Mouse (Mus musculus): ENCODE results near the gene Tia1.

Tia1 gene

DNA sequence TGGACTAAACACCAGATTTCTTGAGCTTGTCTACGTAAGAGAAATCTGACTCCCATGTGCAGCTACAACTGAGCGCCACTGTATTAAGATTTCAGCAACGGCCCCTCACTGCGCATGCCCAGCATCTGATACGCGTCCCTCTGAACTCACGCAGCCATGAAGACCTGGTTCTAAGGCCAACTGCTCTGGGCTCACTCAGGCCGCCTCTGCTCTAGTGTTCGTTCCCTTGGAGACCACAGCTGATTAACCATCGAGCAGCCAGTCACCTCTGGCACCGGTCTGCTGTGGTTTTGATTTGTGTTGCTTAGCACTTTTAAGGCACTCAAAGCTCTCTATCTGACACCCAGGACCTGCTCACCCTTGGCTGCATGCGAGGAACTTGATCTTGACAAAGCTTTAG lies 16.7 kb upstream of the Tia1 start:
- DNase-seq = no peak

DNA sequence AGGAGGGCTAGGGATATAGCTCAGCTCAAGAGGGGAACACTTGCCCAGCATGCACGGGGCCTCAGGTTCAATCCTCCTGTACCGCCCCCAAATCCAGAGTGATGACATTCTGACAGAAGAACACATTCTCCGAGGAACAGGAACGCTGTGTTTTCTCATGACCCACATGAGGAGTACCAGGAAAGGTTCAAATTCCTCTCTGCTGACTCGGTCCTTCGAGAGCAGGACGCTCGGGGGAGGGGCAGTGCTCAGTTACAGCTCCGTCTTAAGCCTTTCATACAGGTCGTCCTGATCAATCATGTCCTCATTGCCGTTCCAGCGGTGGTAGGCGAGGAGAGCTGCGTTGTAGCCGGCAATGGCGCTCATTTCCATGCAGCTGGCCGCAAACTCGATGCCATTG lies 15.6 kb upstream of the Tia1 start:
- no peak for DNase-seq

DNA sequence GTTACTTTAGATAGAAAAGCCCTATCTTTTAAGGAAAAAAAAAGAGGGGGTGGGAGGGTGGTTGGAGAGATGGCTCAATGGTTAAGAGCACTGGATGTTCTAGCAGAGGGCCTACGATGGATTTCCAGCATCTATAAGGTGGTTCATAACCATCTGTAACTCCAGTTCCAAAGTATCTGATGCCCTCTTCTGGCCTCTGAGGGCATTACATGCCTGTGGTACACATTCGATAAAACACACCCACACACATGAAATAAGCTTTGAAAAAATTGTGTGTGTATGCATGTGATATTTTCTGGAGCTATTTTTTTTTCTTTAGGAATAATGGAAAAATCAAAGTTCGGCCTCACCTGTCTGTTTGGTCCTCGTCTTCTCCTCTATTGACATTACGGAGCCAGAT lies 12.7 kb upstream of the Tia1 start:
- no peak for DNase-seq

DNA sequence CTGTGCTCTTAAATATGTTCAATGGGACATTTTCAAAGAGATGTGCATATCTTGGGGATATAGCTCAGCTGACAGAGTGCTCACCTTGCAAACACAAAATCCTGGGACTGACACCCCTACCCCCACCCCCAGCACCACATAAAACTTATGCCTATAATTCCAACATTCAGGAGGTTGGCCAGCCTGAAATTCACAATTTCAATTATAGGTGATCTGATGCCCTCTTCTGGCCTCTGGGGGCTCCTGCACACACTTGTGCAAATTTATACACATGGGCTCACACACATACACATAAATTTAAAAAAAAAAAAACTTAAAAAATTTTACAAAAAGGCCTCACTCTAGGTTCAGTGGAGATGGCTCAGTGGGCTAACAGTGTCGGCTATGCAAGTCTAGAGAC lies 10.8 kb upstream of the Tia1 start:
- no peak for DNase-seq

DNA sequence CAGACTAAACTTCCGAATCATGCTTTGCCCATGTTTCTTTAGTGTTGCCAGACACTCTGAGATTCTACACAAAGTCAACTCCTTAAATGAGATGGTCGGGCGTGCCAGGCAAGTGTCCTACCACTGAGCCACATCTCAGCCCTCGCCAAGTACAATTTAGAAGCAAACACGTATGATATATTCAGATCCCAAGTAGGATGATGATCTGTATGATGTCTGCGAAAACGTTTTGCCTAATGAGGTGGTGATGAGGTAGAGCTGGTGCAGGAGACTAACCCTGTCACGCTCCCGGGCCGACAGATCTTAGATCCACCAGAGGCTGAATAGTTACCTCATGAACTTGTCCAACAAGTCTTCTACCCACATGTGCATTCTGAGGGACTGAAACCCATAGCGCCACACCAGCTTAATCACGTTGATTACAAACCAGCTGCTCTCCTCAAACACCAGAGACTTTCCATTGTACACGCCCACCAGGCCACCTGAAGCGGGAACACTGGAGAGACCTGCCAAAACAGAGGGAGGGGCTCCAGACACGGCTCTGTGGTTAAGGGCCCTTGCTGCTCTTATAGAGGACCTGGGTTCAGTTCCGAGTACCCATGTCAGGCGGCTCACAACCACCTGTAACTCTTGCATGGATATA lies 9.8 kb upstream of the Tia1 start:
- DNase-seq = no peak

DNA sequence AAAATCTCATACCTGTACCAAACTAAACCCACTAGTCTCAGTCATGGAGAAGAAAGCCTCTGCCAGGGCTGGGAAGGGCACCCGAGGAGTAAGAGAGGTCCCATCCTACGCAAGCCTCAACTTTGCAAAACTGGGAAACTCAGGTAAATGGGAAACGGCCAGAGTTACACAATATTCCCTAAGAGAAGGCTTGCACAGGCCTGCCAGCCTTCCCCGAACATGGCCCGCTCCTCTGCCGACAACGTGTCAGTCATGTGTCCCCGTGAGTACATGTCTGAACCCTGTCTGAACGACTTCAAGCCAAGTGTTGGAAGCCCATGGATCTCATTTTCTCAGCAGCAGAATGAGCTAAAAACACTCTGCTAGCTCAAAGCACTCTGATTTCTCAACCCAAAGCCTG lies 9.0 kb upstream of the Tia1 start:
- no peak for DNase-seq

DNA sequence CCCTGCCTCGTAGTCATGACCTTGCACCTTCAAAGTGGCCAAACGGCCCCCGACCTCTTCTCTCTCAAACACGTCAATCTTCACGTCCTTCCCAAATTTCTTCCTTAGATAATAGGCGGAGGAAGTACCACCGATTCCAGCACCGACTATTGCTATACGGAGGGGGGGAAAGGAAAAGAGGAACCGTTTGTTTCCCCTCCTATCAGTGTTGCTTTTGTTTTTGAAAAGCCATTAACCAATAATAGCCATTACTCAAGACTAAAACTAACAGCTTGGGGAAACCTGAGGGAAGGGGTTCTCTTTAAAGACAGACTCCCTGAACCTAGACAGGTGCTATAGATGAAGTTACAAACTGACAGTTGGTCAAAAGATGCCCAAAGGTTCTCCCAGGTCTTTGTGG lies 8.1 kb upstream of the Tia1 start:
- DNase-seq = no peak

DNA sequence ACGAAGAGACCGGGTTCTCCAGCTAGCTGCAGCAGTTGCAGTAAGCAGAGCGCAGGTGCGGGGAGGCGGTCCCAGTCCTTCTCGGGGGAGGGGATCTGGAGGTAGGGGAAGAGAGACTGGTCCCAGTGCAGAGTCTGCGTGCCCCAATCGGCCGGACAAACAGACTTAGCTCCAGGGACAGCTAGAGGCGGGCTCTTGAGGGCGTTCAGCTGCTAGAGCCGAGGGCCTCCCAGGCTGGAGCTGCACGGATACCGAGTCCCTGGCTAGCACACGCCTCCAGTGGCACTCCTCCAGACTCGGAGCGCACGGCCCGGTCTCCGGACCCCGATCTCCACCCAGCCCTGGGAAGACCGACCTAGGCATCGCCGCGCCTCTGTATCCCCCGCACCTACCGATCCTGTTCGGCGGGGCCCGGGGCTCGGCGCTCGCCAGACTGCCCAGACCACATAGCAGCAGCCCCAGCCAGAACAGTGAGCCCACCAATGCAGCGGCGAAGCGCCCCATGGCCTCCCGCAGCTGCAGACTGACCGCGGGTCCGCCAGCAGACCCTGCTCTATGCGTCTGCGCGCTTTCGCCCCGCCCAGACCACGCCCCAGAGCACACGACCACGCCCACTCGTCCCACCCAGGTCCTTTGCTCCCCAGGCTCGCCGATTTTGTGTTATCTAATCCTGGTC lies 7.3 kb upstream of the Tia1 start, which contains the start of gene Pcyox1:
TSS of gene Pcyox1 (minus strand) at position 574 of the 676 bp plus-strand sequence.
- peak; percentile 89 for DNase-seq

DNA sequence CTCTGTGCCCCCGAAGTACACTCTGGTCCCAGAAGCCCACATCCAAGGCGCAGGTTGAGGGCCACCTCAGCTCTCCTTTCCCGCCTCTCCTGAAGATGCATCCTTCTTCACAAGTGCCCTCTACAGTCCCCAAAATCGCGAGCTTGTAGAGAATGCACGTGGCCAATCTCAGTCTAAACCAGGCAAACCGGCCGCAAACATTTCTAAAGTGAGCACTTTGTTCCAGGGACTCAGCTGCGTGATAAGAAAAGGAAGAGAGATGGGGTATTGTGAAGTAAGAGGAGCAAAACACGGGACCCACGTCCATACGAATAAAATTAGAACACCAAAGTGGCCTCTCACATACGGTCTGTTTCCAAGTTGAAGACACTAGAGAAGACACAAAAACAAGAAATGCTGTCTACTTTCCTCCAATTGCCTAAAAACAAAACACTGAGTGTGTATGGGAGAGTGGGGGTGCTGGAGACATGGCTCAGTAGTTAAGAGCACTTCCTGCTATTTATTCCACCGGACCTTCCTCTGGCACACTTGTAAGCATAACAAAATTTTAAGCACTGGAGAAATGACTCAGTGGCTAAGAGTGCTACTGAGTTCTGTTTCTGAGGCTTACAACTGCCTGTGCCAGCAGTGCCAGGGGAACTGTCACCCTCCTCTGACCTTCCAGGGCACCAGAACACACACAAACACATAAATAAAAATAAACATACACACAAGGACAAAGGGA lies 6.6 kb upstream of the Tia1 start:
- no peak for DNase-seq

DNA sequence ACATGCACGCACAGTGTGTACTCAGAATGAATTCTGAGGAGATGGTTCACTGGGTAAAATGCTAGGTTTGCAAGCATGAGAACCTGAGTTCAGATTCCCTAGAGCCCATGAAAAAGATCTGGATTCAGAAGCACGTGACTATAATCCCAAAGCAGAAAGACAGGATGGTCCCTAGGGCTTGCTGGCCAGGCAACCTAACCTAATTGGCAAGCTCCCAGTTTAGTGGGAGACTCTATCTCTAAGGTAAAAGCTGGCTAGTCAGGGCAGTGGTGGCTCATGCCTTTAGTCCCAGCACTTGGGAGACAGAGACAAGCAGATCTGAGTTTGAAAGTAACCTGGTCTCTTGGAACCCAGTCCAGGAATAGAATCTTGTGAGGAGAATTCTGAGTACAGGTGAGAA lies 5.0 kb upstream of the Tia1 start:
- DNase-seq = no peak

DNA sequence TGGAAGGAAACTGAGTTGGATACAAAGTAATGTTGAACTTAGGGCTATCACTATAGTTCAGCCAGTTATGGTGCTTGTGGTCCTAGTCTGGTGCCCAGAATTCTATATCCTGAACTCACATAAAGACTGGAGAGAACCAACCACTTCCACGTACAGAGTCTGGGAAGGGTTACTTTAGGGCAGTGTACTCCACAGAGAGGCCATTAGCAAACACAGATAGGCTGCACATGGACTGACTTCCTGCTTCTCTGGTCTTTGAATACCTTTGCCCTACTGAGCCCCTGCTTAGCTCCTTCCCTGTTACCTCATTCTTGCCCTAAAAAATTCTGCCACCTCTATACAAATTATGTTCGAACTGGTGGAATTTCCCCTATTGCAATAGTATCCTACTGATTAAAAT lies 4.0 kb upstream of the Tia1 start:
- no peak for DNase-seq

DNA sequence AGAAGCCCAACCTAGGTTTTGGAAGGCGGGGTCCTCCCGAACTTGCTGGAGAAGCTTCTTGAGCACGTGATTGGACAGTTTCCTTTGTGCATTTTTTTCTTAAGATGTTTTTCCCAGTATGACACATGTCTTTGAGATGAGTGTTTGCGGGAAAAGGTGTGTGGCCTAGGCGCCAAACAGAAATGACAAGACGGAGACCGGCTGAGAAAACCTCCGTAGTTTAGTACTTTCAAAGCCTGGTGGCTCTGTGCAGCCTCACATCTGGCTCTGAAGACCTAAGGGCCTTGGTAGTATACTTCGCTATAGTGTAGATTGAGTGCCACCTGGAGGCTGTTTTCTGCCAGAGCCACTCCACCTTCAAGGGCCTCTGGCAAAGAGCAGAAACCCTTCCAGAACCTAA lies 3.0 kb upstream of the Tia1 start:
- peak; percentile 65 for DNase-seq

DNA sequence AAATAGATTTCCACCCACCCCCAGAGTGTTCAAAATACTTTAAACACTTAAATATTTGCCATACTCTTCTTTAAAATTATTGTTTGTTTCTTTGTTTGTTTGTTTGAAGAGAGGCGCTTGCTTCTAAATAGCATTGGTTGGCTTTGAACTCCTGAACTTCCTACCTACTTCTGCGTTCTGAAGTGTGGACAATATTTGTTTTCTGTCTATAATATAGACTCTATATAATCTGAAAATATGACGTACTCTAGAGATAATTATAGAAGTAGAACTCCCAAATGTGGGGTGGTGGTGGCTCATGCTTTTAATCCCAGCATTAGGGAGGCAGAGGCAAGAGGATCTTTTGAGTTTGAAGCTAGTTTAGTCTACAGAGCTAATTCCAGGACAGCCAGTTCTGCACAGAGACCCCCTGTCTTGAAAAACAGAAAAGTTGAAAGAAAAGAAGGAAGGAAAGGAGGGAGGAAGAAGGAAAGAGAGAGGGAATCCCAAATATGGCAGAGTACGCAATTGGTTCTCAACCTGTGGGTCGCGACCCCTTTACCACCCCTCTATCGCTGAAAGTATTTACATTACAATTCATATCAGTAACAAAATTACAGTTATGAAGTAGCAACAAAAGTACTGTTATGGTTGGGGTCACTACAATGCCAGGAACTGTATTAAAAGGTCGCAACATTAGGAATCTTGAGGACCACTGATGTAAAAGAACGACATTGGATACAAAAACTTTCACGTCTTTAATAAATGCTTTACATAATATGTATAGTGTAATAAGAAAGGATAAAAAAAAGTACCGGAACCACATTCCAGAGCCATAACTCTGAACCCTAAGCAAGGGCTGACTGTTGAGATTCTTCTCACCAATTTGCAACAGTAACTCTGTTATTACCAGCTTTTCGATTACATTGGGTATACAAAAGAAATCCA lies 1.1 kb upstream of the Tia1 start:
- no peak for DNase-seq

DNA sequence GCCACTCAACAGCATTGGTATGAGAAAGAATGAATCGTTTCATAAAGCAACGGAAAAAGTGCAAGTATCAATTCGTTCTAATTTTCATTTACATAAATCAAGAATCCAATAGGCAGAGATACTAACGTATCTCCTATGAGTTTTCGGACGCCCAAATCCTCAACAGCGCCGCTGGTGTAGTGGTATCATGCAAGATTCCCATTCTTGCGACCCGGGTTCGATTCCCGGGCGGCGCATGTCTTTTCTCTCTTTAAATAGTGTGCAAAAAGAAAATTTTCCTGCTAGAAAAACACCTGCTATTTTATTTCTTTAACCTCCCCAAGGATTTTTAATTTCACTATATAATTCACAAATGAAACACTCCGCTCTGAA lies 305 bp upstream of the Tia1 start:
- peak; percentile 88 for DNase-seq

DNA sequence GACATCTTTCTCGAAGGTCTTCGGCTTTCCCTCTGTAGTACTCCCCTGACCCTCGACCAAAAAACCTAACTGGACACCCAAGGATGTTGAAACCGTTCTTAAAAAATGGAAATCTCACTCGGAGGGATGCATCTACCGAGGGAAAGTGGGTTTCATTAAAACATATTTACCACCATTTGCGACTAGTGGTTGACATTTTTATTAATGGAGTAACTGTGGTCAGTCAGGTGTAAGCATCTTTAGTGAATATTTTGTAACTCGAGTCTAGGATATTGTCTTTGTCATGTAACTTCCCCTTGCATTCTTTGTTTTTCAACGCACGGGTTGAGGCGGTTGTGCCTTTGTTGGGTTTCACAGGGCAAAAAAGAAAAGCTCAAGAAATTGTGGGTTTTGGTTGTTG lies 977 bp downstream of the Tia1 start:
- no peak for DNase-seq

DNA sequence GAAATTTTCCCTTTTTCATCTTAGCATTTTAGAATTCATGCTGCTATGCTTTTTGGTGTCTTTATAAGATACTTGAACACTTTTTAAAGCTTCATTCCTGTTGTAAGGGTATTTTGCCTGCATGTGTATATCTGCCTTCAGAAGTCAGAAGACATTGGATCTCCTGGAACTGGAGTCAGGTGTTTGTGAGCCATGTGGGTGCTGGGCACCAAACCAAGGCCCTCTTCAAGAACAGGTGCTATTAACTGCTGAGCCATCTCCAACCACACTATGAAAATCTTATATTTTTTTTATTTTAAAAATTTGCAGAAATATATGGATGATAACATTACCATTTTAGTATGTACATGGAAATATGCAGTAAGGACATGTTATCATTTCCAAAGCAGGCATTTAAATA lies 2.3 kb downstream of the Tia1 start:
- DNase-seq = no peak

DNA sequence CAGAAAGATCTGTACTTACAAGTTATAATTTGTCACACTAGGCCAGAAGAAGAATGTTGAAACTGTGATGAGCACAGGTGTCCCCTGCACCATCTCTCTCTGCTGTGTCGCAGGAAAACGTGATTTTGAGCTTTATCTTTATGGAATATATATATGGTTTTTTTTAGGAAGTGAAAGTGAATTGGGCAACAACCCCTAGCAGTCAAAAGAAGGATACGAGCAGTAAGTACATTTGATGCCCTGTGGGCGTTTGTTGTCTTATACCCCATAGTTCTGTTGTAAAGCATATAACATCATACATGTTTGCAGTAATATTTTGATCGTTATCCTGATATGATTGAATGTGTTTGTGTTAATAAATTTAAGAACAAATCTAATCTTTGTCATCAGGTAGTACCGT lies 14.7 kb downstream of the Tia1 start:
- no peak for DNase-seq

DNA sequence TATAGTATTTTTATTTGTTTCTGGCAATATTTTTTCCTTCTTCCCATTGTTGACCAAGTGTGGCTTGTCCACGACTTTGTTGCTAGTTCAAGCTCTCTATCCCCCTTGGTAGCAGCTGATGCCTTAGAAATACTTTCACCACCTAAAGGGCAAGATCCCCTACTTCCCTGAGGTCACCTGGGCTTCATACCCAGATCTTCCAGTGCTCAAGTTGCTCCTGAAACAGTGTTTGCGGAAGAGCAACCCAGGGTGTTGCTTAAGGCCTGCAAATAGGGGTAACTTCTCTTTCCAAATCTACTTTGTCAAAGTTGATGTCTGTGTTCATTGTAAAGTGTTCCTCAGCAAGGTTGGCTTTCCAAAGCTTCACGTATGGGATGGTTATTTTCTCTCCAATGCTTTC lies 15.2 kb downstream of the Tia1 start:
- no peak for DNase-seq

DNA sequence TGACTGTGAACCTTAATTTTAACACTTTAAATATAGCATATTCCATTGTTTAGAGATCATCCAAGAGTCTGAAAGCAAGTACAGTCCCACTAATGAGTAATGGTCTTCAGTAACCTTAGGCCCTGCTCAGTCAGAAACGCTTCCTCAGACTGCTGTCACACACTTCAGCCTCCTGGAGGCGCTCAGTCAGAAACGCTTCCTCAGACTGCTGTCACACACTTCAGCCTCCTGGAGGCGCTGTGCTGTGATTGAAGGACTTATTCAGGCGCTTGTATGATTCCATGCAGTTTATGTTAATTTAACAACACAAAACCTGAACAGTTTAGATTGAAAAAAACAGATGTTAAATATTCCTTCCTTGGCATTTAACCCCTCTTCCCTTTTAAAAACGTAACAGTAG lies 16.5 kb downstream of the Tia1 start:
- no peak for DNase-seq

DNA sequence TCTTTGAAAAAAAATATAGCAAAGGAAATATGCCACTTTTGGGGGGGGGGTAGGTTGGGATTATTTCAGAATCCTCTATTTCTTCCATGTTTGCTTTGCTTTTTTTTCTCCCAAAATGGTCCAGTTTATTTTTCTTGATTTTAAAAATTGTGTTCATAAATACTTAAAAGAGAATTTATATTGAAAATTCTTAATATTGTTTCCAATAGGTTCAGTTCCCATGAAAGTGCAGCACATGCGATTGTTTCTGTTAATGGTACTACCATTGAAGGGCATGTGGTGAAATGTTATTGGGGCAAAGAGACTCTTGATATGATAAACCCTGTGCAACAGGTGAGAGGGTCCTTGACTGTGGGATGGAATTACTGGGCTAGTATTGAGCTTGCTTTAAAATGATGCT lies 22.3 kb downstream of the Tia1 start, which contains the start of gene Gm44790:
TSS of gene Gm44790 (plus strand) at position 301 of the 400 bp plus-strand sequence.
- DNase-seq = no peak

DNA sequence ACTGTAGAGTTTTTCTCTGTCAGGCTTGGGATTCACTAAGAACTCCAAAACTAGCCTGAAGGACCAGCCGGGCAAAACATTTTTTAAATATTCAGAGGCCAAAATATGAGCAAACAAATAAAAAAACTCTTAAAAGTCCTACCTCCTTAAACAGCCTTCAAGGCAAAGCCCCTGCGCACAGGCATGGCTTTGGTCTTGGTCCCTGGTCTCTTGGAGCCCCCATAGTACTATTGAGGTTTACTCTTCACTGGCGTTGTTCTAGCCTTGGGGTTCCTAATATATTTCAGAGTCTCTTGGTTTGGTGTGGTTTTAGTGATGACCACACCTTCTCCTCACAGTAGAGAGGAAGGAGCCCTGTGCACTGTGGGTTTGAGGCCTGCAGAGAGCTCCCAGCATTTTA lies 27.5 kb downstream of the Tia1 start:
- no peak for DNase-seq

DNA sequence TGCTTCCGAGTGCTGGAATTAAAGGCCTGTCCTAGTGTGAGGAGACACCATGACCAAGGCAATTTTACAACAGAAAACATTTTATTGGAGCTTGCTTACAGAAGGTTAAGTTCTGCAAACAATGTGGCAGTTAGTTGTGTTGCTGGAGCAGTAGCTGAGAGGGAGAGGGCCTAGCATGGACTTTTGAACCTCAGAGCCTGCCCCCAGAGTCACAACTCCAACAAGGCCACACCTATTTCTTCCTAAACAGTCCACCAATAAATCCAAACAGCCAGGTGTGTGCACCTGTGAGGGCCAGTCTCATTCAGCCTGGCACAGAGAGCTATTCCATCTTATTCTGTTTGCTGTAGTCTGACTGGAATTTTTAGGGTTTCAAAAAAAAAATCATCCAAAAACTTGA lies 29.7 kb downstream of the Tia1 start:
- no peak for DNase-seq

DNA sequence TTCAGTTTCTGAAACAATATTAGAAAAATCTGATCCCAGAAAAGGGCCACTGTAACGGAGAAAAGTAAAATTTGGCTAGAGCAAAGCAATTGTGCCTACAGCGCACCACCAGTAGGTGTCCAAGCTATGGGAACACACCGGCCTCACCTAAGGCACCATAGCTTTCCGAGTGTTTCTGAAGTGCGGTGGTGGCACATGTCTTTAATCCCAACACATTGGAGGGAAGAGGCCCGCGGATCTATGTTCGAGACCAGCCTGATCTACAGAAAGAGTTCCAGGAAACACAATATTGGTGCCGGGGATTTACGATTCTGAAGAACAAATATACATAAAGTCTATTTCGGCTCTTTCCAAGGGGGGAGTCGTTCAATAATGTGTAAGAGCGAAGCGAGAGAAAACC lies 33.7 kb downstream of the Tia1 start:
- DNase-seq = peak; percentile 42
